Mouse (Mus musculus) ZHBTc4 (cell line): Measurements from ENCODE around the gene Stc2.

ENCODE experiments used
- DNase-seq: peaks from one replicate; pipeline ENCODE4 v3.0.0-alpha.2; 2011; ENCODE audit warnings: low read depth, low spot score

Stc2 gene

DNA sequence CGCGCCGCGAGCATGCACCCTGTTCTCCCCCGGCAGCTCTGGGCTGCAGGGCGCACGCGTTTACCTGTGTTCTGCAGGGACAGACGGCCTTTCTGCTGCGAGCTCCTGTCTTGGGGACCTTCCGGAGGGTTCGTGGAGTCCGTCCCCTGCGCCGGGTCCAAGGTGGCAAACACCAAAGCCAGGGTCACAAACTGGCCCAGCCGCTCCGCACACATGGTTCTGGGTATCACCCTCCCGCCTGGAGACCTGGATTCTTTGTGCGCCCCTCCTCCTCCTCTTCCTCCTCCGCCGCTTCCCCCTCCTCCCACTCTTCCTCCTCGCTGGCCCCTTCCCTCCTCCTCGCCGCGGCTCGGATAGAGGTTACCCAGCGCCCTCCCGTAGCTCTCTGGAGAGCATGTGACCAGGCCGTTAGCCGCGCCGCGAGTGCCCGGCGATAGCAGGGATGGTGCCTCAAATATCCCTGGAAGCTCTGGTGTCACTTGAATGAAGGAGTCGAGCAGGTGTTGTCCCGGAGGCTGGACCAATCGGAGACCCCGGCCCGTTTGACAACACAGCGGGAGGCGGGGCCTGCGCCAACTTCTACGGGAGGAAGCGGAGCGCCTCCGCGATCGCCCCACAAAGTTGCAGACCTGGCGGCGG lies at the start of gene Stc2:
Gene Stc2, minus strand, starts transcription at position 427 of the 639 bp plus-strand sequence.
- peak; percentile 94 for DNase-seq

DNA sequence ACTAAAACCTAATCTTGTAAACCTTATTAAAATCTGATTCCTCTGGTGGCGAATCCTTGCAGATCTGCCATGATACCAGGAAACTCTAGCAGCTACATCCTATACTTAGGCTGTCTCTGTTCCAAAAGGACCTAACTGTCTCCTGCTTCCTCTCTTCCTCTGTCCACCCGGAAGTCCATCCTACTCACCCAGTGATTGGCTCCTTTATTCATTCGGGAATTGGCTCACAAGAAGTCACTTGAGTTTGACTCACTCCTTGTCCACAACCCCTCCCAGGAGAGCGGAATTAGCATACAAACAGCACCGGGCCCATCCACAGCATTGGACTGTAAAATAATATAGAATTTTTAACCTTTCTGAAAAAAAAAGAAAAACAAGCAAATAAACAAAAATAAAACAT lies 47.2 kb upstream of the Stc2 start:
- DNase-seq = no peak

DNA sequence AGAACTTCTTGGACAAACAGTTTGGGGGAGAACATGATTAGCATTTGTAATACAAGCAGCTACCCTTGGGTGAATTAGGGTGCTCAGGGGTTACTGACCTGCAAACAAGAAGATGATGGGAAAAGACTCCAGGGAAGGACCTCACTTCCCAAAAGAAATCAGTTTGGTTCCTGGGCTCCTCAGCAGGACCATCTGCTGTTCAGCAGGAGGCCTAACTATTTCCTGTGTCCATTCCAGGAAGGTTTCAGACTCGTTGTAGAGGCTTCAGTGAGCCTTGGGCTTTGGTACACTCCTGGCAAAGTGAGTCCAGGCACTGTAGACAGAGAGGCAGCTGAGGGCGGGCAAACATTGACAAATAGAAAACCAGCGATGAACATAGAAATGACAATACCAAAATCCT lies 42.5 kb upstream of the Stc2 start:
- no peak for DNase-seq

DNA sequence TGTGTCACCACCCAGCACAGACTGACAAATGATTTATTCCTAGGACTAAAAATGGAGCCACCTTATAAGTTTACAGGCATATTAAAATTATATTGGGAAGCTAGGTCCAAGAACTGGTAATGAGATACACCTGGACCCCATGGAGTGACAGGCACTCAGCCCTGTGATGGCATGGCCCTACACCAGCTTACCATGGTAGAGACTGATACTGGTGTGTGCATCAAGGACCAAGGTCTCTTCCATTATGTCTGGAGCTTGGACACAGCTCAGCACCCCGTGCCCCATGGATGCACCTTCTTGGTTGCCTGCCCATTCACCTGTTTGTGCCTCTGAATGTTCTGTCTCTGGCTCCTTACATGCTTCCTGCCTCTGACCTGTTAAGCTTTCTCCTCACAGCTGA lies 36.9 kb upstream of the Stc2 start:
- no peak for DNase-seq

DNA sequence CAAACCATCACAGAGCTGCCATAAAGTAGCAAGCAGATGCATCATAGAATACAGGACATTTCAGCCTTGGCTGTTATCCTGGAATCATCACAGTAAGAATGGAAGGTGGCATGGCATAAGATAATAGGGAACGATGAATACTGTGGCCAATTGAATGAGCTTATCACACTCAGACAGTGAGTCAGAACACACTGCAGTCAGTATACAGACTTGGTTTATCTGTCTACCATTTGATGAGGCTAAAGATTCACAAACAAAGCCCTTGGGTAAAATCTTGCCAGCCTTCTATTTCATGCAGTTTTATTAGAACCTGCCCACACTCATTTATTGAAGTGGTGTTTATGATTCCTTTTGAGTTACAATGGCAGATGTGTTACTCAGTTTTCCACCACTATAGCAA lies 33.2 kb upstream of the Stc2 start:
- DNase-seq = no peak

DNA sequence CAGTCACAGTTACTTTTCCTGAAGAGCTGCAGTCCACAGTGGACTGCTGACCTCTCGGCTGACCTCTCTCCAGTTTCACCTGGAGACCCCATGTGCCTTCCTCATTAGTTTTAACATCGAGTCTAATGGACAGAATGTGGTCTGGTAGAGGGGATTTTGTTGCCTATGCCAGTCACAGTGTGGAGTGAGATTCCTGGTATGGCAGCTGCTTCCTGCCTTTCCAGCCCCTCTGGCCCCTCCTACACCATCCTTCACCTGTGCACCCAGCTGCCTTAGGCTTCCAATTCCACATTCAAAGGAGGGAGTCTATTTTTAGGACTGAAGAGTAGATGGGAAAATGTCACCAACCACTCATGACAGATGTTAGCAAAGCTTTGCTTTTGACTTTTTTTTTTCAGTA lies 28.7 kb upstream of the Stc2 start:
- no peak for DNase-seq

DNA sequence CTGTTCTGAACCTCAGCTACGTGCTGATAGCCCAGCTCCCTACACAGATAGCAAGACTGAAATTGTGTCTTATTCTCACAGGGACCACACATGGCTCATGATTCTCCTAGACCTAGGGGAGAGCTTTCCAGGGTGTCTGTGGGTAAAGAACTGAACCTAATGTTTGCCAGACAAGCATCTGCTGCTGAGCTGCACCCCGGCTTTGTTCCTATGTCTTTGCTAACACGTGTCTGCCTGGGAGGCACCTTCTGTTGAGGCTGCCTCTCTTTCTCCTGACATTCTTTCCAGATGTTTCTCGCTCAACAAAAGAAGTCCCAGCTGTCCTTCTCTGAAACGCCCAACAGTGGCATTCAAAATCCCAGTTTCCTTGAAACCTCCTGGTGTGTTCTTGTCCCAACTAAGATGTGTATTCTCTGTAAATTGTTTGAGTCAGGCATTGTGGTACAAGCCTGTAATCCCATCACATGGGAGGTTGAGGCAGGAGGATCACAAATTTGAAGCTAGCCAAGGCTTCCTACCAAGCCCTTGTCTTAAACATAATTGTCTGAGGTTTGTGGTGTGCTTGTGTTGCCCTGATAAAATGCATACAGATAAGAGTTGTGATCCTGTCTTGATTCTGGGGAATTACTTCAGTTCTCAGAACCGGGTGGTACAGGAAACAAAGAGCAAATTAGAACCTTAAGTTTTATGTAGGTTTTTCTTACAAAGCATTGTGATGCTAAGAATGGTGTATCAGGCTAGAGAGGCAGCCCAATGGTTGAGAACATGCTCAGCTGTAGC lies 27.0 kb upstream of the Stc2 start:
- DNase-seq = peak; percentile 83

DNA sequence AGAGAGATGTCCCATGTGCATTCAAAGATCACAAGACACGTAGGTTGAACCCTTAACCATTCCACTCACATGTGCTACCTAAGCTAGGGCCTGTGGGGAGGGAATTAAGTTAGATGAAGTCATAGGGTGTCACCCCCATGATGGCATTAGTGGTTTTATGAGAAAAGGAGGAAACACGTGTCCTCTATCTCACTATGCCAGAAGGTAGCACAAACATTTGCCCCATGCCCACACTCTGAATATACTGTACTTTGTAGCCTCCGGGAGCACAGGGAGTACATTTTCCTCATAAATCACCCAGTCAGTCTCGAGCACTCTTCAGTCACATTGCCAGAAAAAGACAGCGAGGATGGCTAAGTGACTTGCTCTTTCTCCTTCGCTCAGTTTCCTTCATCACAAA lies 24.2 kb upstream of the Stc2 start:
- DNase-seq = no peak

DNA sequence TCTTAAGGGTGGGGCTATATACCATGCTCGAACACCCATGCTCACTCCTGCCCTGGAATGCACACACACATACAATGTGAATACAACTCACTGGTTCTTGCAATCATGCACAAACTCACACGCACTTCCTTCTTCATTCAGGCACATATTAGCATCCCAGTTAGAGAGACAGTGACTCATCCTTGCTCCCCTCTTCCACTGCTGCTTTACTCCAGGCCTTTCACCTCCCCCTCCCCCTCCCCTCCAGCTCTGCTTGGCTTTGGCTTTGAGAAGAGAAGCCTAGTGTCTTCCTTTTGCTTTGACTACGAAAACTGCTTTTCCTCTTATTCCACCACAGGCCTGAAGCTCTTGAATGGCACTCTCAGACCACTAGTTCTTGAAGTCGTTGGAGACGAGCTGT lies 22.5 kb upstream of the Stc2 start:
- no peak for DNase-seq

DNA sequence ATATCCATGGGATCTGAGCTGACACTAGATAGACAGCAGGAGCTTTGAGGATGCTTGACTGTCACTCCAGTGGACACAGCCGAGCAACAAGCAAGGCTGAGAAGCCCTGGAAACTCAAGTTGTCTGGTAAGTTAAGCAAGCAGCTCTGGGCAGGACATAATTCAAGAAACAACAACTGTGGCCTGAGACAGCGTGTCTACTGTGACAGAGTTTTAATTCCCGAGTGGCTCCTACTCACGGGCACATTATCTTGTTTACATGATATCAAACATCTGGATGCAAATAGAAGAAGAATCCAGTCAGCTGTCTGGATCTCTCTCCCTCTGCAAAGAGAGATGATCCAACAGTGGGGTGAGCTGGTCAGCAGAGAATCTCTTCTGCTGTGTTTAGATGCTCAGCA lies 19.0 kb upstream of the Stc2 start:
- DNase-seq = no peak

DNA sequence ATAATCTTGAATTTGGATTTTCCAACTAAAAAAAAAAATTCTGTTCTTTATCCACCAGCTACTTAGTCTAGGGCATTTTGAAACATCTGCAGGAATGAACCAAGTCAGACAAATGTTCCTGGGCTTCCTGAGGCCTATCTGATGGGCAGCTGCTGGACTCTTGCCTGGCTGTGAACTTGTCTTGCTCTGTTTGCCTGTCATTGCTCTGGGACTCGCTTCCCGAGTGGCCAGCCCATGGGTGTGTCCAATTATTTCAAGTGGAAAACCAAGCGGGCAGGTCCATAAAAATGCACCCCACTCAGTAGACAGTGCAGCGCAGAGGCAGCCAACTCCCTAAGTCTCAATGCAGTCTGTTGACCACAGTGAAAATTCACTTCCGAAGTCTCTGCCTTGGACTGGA lies 17.7 kb upstream of the Stc2 start:
- DNase-seq = no peak

DNA sequence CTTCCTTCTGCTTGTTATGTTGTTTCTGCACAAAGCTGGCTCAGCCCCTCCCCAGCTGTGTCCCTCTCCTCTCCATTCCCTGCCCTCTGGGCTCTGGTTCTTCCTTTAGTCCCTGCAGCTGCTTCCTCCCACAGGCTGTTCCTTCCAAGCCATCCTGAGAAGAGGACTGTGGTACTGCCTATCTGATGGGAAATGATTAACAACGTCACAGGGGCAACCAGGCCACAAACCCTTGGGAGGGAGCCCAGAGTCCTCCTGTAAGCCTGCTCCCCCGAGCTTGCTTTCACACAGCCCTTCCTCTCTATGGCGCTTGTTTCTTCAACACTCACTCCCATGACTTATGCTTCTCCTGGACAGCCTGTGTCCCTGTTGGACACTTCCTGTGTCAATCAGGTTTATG lies 16.7 kb upstream of the Stc2 start:
- no peak for DNase-seq

DNA sequence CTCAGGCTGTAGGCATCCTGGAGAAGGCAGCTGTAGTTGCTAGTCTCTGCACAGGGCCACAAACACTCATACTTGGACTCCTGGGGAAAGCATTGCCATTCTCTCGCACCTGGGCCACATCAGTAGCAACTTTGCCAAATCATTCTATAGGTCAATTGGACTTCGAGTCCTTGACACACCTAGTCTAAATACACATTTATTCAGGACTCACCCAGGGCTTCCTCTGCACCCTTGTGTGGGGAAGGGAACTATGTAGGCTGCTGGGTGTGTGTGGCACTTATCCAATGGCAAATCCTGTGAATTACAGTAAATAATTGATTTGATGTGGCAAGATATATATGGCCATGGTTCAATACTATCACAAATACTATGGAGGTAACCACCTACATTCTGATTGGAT lies 14.1 kb upstream of the Stc2 start:
- DNase-seq = no peak

DNA sequence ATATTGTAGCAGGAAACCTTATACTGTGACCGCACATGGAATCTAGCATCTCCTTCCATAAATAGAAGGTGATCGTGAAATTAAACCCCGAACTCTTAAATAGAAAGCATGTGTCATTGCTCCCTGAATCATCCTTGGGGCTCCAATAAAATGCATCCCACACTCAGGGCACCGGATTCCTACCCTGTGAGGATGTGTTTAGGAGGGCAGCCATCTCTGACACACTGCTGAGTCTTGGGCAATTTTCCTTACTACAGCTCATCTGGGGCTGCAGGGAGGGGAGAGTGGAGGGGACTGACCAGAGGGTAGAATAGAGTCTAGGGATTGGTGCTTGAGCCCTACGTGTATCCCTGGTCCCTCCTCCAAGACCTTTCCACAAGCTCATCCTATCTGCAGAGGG lies 12.3 kb upstream of the Stc2 start:
- DNase-seq = no peak

DNA sequence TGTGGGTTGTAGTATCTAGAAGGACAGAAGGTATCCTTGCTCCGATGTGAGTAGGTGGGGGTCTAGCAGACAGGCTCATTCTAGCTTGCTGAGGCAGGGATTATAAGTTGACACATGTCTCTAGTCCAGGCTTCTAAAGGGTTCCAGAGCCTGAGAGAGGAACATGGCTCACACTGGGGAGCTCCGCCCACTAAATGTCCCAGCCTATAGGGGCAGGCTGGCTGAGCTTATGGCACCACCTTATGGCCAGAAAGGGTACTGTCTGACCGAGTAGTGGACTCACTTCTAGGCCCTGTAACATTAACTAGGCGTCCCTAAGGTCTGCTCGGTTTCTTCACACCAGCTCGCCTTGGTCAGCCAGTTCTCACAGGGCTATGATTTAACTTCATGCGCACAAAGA lies 3.6 kb upstream of the Stc2 start:
- DNase-seq = peak; percentile 90

DNA sequence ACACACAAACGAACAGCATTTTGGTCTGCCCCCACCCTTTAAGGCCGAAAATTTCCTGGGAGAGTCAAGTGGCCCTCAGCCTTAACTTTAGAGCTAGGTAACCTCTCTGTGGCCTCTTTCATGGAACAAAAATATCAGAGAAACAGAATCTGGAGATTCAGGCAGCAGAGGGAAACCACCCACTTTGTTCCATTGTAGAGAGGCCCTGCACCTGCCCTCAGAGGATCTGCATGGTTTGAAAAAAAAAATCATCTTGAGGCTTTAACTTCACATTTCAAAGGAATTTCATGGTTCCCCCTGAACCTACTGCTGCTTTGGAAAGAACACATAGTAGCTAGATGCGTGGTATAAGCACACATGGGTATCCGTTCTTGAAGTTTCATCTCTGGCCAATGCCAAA lies 2.3 kb upstream of the Stc2 start:
- DNase-seq = no peak

DNA sequence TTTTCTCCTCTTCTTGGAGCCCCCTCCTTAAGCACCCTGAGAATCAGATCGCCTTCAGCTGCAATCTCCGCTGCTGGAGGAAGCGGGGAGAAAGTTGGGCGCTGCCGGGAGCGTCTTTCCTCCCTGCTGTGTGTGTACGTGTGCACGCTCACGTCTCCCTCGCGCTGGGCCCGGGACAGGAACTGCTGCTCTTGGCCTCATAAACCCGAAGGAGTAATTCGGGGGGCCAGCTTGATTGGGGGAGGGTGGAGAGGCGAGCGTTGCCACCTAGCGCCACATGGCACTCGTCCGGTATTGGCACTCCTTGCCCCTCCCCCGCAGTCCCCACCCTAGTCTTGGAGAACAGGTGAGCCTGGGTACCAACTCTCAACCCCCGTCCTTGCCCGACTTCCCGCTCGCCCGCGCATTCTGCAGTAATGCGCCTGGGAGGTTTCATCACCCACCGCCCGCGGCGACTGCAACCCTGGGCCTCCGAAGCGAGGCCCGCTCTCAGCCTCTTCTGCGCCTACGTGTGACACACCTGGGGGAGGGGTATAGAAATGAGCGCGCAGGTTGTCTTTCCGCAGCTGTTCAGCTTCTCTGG lies 1.5 kb upstream of the Stc2 start:
- peak; percentile 56 for DNase-seq

DNA sequence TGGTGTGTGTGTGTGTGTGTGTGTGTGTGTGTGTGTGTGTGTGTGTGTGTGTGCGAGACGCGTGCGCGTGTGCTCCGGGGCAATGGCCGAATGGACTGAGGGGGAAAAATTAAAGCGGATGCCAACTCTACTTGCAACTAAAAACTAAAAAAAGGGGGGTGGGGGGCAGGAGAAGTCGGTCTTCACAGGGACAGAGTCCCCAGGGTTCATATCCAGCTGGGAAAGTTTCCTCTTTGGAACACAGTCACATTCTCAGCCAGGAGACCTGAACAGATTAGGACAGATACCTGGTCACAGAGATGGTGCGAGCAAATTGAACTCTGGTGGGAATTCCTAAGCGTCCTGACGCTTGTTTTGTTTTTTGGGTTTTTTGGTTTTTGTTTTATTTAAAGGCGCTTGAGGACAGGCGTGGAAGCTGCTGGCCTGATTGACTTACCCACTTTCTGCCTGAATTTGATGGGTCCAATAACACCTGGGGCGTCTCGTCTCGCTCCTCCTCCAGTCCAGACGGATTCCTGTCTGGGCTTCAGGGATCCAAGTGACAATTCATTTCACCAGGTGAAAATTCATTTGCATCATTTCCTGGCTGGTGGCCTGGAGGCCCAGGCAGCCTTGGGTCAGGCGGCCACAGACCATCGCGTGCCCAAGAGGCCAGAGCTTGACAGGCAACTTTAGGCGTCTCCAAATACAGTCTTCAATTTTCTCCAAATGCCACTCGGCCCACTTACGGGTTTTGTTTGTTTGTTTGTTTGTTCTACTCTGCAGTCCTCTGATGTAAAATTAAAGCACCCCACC lies 759 bp upstream of the Stc2 start:
- DNase-seq = peak; percentile 17

DNA sequence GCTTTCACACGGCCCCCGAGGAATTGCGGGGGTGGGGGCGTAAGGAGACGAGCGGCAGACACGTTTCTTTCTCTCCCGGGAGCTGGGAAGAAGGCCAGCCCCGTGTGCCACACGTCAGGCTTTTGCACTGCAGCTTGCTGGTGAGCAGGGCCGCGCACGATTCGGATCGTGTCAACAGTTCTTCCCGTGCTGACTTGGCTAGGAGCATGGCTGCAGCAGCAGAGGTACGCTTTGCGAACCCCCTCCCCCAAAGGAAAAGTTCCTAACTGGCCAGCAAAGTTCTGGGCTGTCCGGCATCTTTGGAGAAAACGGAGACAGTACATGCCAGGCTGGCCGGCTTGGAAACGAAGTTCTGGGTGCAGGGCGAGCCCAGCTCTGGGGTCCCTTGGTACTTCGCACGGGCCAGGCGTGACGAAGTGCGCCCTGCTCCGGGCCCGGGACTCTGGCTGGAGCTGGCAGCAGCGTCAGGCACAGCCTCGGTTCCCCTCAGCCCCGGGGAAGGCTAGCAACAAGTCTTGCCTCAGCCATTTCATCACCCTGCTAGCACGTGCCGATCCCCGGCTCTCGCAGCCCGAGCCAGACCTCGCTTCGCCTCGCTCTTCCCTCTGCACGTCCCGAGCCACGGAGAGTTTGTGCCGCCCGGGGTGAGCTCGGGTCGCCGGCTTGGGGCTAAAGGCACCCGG lies 768 bp downstream of the Stc2 start:
- peak; percentile 80 for DNase-seq

DNA sequence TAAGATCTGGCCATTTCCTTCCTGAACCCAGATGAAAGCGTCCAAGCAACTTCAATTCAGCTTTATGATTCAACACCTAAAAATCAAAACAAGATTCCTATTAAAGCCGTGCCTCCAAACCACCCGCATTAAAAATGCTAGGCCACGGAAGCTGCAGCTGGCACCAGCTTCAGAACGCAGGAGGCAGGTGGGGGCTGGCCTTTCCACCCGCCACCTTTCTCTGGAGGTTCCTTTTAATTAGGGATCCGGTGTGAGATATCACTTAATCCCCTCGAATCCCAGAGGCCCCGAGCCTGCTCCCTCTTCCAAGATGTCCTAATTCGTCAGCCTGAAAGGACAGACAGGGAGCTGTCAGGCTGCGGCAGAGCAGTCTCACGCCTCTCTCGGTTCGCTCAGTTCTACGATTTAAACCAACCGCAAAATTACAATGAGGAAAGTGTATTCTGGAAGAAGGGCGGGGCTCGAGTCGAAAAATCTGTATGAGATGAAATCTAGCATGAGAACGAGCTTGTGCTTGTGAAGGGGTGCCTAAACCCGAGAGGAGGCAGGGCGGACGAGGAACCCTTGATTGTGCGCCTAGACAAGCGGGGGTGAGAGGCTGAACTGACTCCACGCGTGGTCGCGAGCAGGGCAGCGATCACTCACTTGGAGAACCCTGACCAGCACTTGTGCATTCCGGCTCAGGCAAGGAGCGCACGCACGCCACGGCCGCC lies 1.5 kb downstream of the Stc2 start:
- DNase-seq = peak; percentile 16

DNA sequence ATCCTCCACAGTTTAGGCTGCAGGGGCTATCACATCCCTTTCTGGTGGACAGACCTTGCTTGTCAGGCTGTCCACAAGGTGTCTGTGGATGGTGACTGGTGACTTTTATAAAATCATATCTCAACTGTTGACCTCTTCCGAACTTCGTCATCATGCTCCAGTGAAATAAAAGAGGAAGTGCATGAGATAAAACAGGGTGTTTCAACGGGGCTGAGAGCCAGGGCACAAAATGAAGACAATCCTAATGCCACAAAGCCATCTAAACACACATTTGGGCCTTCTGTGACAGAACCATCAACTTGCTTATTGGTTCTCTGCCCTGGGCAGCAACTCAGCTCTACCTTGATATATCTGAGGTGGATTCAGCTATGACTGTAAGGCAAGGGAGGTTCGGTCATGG lies 3.0 kb downstream of the Stc2 start:
- no peak for DNase-seq
